Mouse (Mus musculus): ENCODE measurements around the gene Lamtor4. TPM values are rescaled to one million over a fixed set of nuclear protein-coding genes. Genes with fewer than 3 reads are reported as not detected.

Lamtor4 gene
- polyA plus RNA-seq, 1 experiment from 2014 or later: 75.6 TPM

- H3K9ac ChIP-seq (replicated peaks; ENCODE audit: low read depth): no peak overlapping the region
- DNase-seq (ENCODE audit: low spot score) (no peak), ATAC-seq (no peak)
- no peak for TF ChIP-seq CTCF (IDR thresholded peaks at IDR 0.05)
- no peak for TF ChIP-seq EP300 (IDR thresholded peaks at IDR 0.05)
- H3K4me1 ChIP-seq (ENCODE audit: insufficient read depth, low read depth, low read length): no peaks in the 10 kb centered on the region
- 39% methylated on average over 3 of the region's 3 CpGs for WGBS
- H3K27ac ChIP-seq (ENCODE audit: low read length): no peak overlapping the region
- no peaks in the 10 kb centered on the region for H3K27me3 ChIP-seq (replicated peaks; ENCODE audit: insufficient read depth, low read length)
- no peak overlapping the region for H3K4me3 ChIP-seq (ENCODE audit: low read depth, low read length)
- no peak overlapping the region for H3K4me2 ChIP-seq (replicated peaks; ENCODE audit: low read depth, low read length)
- no peaks in the 10 kb centered on the region for H3K36me3 ChIP-seq (ENCODE audit: insufficient read depth, low read length)
- no peaks in the 10 kb centered on the region for H3K9me3 ChIP-seq (ENCODE audit: low read length)
These were observed 32.0 kb upstream of the Lamtor4 start for GRCm38 (mm10) chr5:138223287-138223686.

DNA sequence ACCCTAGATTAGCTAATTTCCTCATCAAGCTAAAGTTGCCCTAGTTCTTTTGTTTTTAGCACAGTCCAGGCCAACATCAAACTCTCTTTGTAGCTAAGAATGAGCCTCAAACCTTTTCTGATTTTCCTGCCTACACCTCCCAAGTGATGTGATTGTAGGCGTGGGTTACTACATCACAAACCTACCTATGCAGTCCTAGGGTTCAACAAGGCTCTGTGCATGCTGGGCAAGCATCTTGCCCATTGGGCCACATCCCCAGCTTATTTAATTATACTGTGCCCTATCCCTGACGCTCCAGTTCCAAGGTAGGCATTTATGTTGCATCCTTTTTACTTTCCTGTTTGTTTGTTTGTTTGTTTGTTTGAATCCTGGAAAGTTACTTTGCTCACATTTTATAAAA, 29.6 kb upstream of the Lamtor4 start, which contains the start of gene Nxpe5:
TSS of gene Nxpe5 (plus strand) at position 199 of the 400 bp plus-strand sequence.
- Histone ChIP-seq H3K4me3 (ENCODE audit: low read depth, low read length) (no peak within 1 kb of the TSS), H3K36me3 (ENCODE audit: insufficient read depth, low read length) (no peaks in the 10 kb centered on the region), H3K27ac (ENCODE audit: low read length) (no peak within 1 kb of the TSS), H3K27me3 (replicated peaks; ENCODE audit: insufficient read depth, low read length) (no peaks in the 10 kb centered on the region), H3K4me1 (ENCODE audit: insufficient read depth, low read depth, low read length) (no peaks in the 10 kb centered on the region), H3K9ac (replicated peaks; ENCODE audit: low read depth) (no peak within 1 kb of the TSS), H3K9me3 (ENCODE audit: low read length) (no peaks in the 10 kb centered on the region), H3K4me2 (replicated peaks; ENCODE audit: low read depth, low read length) (no peak within 1 kb of the TSS)
- DNase-seq (ENCODE audit: low spot score) (no peak), ATAC-seq (no peak)
- TF ChIP-seq CTCF (IDR thresholded peaks at IDR 0.05) (no peak), EP300 (IDR thresholded peaks at IDR 0.05) (no peak)
- WGBS: 48% methylated on average over 2 of the region's 2 CpGs

GRCm38 (mm10) chr5:138226491-138226890, 28.8 kb upstream of the Lamtor4 start:
- no peak overlapping the region for H3K9ac ChIP-seq (replicated peaks; ENCODE audit: low read depth)
- no peaks in the 10 kb centered on the region for H3K4me1 ChIP-seq (ENCODE audit: insufficient read depth, low read depth, low read length)
- no peak for ATAC-seq
- H3K4me3 ChIP-seq (ENCODE audit: low read depth, low read length): no peak overlapping the region
- TF ChIP-seq EP300 (IDR thresholded peaks at IDR 0.05) (no peak), CTCF (IDR thresholded peaks at IDR 0.05) (no peak)
- H3K9me3 ChIP-seq (ENCODE audit: low read length): no peaks in the 10 kb centered on the region
- DNase-seq (ENCODE audit: low spot score): no peak
- no peaks in the 10 kb centered on the region for H3K36me3 ChIP-seq (ENCODE audit: insufficient read depth, low read length)
- no peak overlapping the region for H3K4me2 ChIP-seq (replicated peaks; ENCODE audit: low read depth, low read length)
- no peaks in the 10 kb centered on the region for H3K27me3 ChIP-seq (replicated peaks; ENCODE audit: insufficient read depth, low read length)
- WGBS: 73% methylated on average over 4 of the region's 4 CpGs
- no peak overlapping the region for H3K27ac ChIP-seq (ENCODE audit: low read length)

GRCm38 (mm10) chr5:138227367-138227766, 27.9 kb upstream of the Lamtor4 start:
- Histone ChIP-seq H3K27ac (ENCODE audit: low read length) (no peak overlapping the region), H3K36me3 (ENCODE audit: insufficient read depth, low read length) (no peaks in the 10 kb centered on the region), H3K4me1 (ENCODE audit: insufficient read depth, low read depth, low read length) (no peaks in the 10 kb centered on the region), H3K9ac (replicated peaks; ENCODE audit: low read depth) (no peak overlapping the region), H3K4me3 (ENCODE audit: low read depth, low read length) (no peak overlapping the region), H3K4me2 (replicated peaks; ENCODE audit: low read depth, low read length) (no peak overlapping the region), H3K27me3 (replicated peaks; ENCODE audit: insufficient read depth, low read length) (no peaks in the 10 kb centered on the region), H3K9me3 (ENCODE audit: low read length) (no peaks in the 10 kb centered on the region)
- WGBS: 50% methylated on average over 2 of the region's 2 CpGs
- DNase-seq (ENCODE audit: low spot score) (no peak), ATAC-seq (no peak)
- no peak for TF ChIP-seq EP300 (IDR thresholded peaks at IDR 0.05)
- no peak for TF ChIP-seq CTCF (IDR thresholded peaks at IDR 0.05)

GRCm38 (mm10) chr5:138228026-138228425, 27.3 kb upstream of the Lamtor4 start:
- H3K36me3 ChIP-seq (ENCODE audit: insufficient read depth, low read length): no peaks in the 10 kb centered on the region
- peak; percentile 11 for DNase-seq (ENCODE audit: low spot score)
- TF ChIP-seq EP300 (IDR thresholded peaks at IDR 0.05) (no peak), CTCF (IDR thresholded peaks at IDR 0.05) (peak; percentile 59)
- no peaks in the 10 kb centered on the region for H3K9me3 ChIP-seq (ENCODE audit: low read length)
- no peak overlapping the region for H3K27ac ChIP-seq (ENCODE audit: low read length)
- no peak for ATAC-seq
- no peak overlapping the region for H3K4me2 ChIP-seq (replicated peaks; ENCODE audit: low read depth, low read length)
- H3K9ac ChIP-seq (replicated peaks; ENCODE audit: low read depth): no peak overlapping the region
- 48% methylated on average over 3 of the region's 3 CpGs for WGBS
- no peak overlapping the region for H3K4me3 ChIP-seq (ENCODE audit: low read depth, low read length)
- H3K4me1 ChIP-seq (ENCODE audit: insufficient read depth, low read depth, low read length): no peaks in the 10 kb centered on the region
- no peaks in the 10 kb centered on the region for H3K27me3 ChIP-seq (replicated peaks; ENCODE audit: insufficient read depth, low read length)

DNA sequence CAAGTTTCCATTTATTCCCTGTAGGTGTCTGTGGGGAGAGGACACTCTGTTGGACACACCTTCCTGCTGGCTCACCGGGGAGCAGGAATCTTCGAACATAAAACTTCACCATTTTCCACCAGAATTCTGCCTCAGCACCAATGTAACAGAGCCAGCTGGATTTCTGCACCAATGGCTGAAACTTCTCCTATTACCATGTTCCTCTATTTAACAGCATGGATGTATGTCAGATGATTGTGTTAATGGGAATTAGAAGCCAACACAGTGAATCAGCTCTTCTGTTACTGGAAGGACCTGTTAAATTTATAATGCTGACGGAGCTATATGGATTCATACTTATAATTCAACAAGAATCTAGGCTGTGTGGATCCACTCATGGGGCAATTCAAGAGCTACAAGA, 25.8 kb upstream of the Lamtor4 start:
- no peak for DNase-seq (ENCODE audit: low spot score)
- no peaks in the 10 kb centered on the region for H3K27me3 ChIP-seq (replicated peaks; ENCODE audit: insufficient read depth, low read length)
- no peak overlapping the region for H3K9ac ChIP-seq (replicated peaks; ENCODE audit: low read depth)
- H3K4me2 ChIP-seq (replicated peaks; ENCODE audit: low read depth, low read length): no peak overlapping the region
- no peak for ATAC-seq
- no peak overlapping the region for H3K27ac ChIP-seq (ENCODE audit: low read length)
- no peak for TF ChIP-seq EP300 (IDR thresholded peaks at IDR 0.05)
- no peak for TF ChIP-seq CTCF (IDR thresholded peaks at IDR 0.05)
- no peaks in the 10 kb centered on the region for H3K36me3 ChIP-seq (ENCODE audit: insufficient read depth, low read length)
- H3K4me1 ChIP-seq (ENCODE audit: insufficient read depth, low read depth, low read length): no peaks in the 10 kb centered on the region
- H3K4me3 ChIP-seq (ENCODE audit: low read depth, low read length): no peak overlapping the region
- no peaks in the 10 kb centered on the region for H3K9me3 ChIP-seq (ENCODE audit: low read length)
- 84% methylated on average over 3 of the region's 3 CpGs for WGBS

DNA sequence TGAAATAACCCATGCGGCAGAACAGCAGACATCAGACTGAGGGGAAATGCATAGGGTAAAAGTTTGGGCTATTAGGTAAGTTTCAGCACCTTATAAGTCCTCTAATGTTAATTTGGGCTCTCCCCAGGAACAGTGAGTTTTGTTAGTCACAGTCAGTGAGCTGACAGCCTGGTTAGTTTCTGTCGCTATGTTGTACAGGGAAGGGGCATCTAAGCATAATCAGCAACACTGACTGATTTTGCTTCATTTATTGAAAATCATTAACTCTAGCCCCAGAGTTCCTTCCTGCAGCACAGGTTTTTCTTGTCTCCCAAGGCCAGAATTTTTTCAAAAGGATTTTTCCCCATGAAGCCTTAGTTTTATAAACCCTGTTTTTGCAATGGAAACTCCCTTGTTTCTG, 21.5 kb upstream of the Lamtor4 start:
- Histone ChIP-seq H3K9ac (replicated peaks; ENCODE audit: low read depth) (no peak overlapping the region), H3K36me3 (ENCODE audit: insufficient read depth, low read length) (no peaks in the 10 kb centered on the region), H3K9me3 (ENCODE audit: low read length) (no peaks in the 10 kb centered on the region), H3K27ac (ENCODE audit: low read length) (no peak overlapping the region), H3K4me2 (replicated peaks; ENCODE audit: low read depth, low read length) (no peak overlapping the region), H3K4me3 (ENCODE audit: low read depth, low read length) (no peak overlapping the region), H3K4me1 (ENCODE audit: insufficient read depth, low read depth, low read length) (no peaks in the 10 kb centered on the region), H3K27me3 (replicated peaks; ENCODE audit: insufficient read depth, low read length) (no peaks in the 10 kb centered on the region)
- DNase-seq (ENCODE audit: low spot score) (no peak), ATAC-seq (no peak)
- no peak for TF ChIP-seq EP300 (IDR thresholded peaks at IDR 0.05)
- no peak for TF ChIP-seq CTCF (IDR thresholded peaks at IDR 0.05)
- WGBS: 74% methylated on average over 2 of the region's 2 CpGs

All from lung, postnatal 0 days (tissue).